Mouse (Mus musculus) T-cell, adult 2 months (primary cell): ENCODE data around the gene Naa20.

Experiments
- DNase-seq: peaks from one replicate; pipeline ENCODE4 v3.0.0; 2022; ENCODE audit warnings: low spot score

Gene Naa20

DNA sequence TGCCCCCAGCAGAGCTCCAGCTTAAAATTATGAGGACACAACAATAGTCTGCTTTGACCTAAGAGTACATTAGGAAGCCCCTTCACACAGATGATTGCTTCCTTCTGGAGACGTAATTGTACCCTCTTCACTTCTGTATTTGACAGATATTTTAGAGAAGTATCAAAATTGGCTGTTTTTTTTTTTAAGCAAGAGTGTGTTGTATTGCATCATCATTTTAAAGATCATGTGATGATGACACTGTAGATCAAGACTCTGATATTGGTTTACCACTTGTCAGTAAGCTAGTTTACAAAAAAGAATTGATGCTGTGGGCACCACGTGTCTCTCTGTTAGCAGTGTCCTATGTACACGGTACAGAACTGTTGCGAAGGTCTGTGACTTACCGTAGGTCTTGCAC lies 50.8 kb downstream of the Naa20 start:
- no peak for DNase-seq

DNA sequence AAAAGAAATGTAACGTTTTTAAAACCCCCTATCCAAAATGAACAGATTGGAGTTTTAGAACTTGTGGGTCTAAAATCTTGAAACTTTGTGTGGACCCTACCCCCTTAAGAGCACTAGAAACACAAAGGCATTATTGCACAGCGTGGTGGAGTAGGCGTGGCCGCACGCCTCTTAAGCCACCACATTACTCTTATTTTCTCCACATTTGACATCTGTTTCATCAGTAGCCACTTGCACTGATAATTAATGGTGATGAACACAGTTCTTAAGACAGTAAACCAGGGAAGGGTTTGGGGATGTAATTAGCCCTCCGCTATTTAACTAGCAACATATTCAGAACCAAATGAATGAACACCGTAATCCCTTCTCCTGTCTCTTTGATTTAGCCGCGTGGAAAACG lies 53.9 kb downstream of the Naa20 start:
- DNase-seq, result no peak

DNA sequence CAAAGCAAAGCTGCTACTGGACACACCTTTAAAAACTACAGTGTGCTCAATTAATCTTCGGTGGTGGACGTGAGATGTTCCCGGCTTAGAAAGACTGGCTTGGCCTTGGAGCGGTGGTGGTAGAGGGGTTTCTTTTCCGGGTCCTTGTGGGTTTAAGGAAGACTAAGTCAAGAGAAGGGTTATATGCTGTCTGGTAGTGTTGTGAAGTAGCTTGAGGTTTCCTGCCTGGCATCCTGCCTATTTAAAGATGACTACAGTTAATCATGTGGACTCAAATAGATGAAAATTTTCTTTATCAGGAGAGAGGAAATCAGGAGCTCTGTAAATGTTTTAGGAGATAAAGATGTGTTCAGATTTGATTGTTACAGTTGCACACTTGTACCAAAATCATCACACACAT lies 54.4 kb downstream of the Naa20 start:
- no peak for DNase-seq

DNA sequence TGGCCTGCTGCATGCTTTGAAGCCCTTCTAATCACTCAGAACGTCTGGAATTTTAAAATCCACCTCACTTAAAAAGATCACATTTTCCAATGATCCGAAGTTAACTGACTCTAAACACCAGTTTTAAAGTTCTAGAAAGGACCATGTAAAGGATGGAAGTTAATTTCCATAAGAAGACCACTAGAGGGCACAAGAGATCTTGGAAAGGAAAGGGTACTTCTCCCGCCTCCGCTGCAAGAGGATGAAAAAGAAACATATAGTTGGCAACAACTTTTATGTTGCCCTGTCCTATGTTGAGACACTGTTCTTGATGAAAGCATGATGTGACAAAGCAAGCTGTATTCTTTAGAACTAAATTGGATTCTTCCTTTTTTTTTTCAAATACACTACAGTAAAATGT lies 55.6 kb downstream of the Naa20 start:
- DNase-seq, result no peak

DNA sequence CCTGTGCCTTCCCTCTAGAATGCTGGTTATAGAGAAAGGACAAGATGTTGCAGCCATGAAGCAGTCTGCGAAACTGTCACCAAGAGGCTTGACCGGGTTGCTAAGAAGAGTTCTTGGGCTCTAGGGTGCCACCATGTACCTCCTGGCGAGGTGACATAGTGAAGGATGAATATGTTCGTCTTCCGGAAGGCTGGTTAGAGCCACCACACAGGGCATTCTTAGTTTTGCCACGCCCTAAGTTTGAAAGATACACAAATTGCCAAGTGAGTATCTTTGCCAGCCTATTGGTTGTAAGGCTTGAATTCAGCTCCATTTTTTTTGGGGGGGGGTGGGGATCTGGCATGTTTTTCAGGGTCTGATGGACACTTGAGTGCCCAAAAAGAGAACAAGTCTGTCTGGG lies 56.2 kb downstream of the Naa20 start:
- DNase-seq, result no peak

DNA sequence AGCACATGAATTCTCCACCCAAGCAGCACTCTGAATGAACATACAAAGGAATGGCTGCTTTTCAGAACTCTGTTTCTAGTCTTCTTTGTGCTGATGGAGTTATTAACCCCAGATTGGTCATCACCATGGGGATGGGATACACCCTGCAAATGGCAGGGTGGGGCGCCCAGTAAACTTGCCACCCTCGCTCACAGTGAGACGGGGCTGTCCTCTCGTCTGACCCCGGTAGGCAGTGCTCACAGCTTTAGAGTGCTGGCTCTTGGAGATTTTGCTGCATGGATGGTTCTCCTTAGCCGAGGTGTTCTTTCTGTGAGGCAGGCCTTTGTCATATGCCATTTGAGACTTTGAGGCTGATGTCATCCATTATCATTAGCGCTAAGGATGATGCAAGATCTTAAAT lies 56.7 kb downstream of the Naa20 start:
- no peak for DNase-seq

DNA sequence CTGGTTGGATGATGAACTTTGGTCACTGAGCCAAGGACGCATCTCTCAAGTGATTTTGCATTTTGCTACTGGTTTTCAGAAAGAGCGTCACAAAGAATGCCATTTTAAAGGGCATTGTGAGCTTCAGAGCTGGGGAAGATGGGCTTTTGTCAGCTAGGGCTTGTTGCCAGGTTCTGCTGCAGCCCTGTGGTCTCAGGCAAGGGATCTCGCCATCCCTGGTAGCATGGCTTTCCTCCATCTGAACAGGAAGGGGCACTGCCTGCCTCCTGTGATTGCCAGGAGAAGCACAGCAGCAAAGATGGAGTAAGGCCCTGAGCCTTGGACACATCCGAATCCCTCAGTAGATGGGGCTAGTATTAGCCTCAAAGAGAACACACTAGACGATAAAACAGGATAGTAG lies 60.0 kb downstream of the Naa20 start:
- DNase-seq, result no peak
